Mouse (Mus musculus) kidney, postnatal 0 days (tissue): ENCODE data around the gene Prpmp5. TPM values are rescaled to one million over a fixed set of nuclear protein-coding genes. Genes with fewer than 3 reads are reported as not detected.
"Not testable (repeated sequence)": the region's sequence is repeated elsewhere in the genome, so short reads cannot be mapped to it uniquely, and the experiment has no call there.

Experiments used
- ATAC-seq: fragments of 200-750 bp; cut with Nextera tagmentation; replicated peaks from 2 replicates; pipeline ENCODE4 v1.8.0; 2017; ENCODE audit warnings: low read depth, moderate number of reproducible peaks, moderate TSS enrichment, moderate library complexity; ENCODE audit not compliant: low FRiP score
- DNase-seq: peaks from one replicate; pipeline ENCODE4 v3.0.0-alpha.2; 2016; ENCODE audit warnings: low spot score
- H3K27ac ChIP-seq: fragments of 300-500 bp; sonication (generic); 2 replicates; pipeline ENCODE4 v1.5.1; 2014; ENCODE audit warnings: mild to moderate bottlenecking
- H3K27me3 ChIP-seq: fragments of 300-500 bp; sonication (generic); 2 replicates; pipeline ENCODE4 v1.6.1; 2014; ENCODE audit warnings: low read length, mixed read lengths; ENCODE audit not compliant: insufficient read depth
- H3K36me3 ChIP-seq: fragments of 300-500 bp; sonication (generic); 2 replicates; pipeline ENCODE4 v1.6.1; 2014; ENCODE audit warnings: low read length, mixed read lengths; ENCODE audit not compliant: insufficient read depth
- H3K4me1 ChIP-seq: fragments of 300-500 bp; sonication (generic); replicated peaks from 2 replicates; pipeline ENCODE4 v1.6.1; 2014; ENCODE audit warnings: antibody characterized with exemption, low read length, mixed read lengths; ENCODE audit not compliant: insufficient read depth
- H3K4me2 ChIP-seq: fragments of 300-500 bp; sonication (generic); 2 replicates; pipeline ENCODE4 v1.6.1; 2014; ENCODE audit warnings: mild to moderate bottlenecking, low read length, moderate library complexity, mixed read lengths
- H3K4me3 ChIP-seq: fragments of 300-500 bp; sonication (generic); replicated peaks from 2 replicates; pipeline ENCODE4 v1.5.1; 2014; ENCODE audit warnings: low read depth, low read length
- H3K9ac ChIP-seq: fragments of 300-500 bp; sonication (generic); 2 replicates; pipeline ENCODE4 v1.6.1; 2014; ENCODE audit warnings: low read depth, low read length
- H3K9me3 ChIP-seq: fragments of 300-500 bp; sonication (generic); replicated peaks from 2 replicates; pipeline ENCODE4 v1.6.1; 2016; ENCODE audit warnings: low read length, inconsistent platforms, mixed read lengths
- WGBS: fragments of 180-500 bp; shearing (Covaris S2); extraction: QIAGEN DNeasy Blood & Tissue Kit; methylation state at CpG from one replicate; pipeline ENCODE4 v1.1.7; 2014; 5-methylcytosine and 5-hydroxymethylcytosine counted together
- polyA plus RNA-seq: library from polyadenylated mRNA; unstranded; fragments of >200 nt; fragmentation: Nextera tagmentation; extraction: Ambion mirVana; gene quantifications from 2 replicates; pipeline ENCODE4 v1.2.1, GENCODE M21; 2015

The Prpmp5 gene
- not detected in 2 replicates for polyA plus RNA-seq

- ATAC-seq, H3K9me3 ChIP-seq, DNase-seq: not testable (repeated sequence)
Measured at GRCm38 (mm10) chr6:132314657-132315056, at the start of gene Prpmp5. Gene Prpmp5, minus strand, starts transcription at chr6:132314757.

DNA sequence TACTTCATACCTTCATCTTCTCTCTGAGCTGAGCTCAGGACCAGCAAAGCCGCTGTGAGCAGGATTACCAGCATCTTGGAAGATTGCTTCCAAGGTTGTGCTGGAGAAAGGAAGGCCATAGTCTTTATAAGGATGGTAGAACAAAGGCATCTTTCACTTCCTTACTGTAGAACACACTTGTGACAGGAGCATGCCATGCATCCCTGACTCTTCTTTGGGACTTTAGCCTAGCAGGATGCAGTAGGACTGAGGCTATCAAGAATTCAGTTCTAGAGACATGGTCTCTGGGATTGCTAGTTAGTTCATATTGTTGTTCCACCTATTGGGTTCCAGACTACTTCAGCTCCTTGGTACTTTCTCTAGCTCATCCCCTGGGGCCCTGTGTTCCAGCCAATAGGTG, 49.5 kb upstream of the Prpmp5 start, which contains the start of gene Gm8882:
Gene Gm8882 (minus strand): TSS at position 101 of the 400 bp plus-strand sequence.
- not testable (repeated sequence) for H3K4me1 ChIP-seq, H3K27me3 ChIP-seq, H3K4me3 ChIP-seq, H3K9ac ChIP-seq, H3K27ac ChIP-seq, H3K9me3 ChIP-seq, ATAC-seq, DNase-seq, H3K36me3 ChIP-seq, H3K4me2 ChIP-seq
- WGBS, result 66% methylated on average over 1 of the region's 1 CpGs

More at GRCm38 (mm10) chr6:132314657-132315056, at the start of gene Prpmp5:
- not testable (repeated sequence) for H3K9ac ChIP-seq, H3K4me1 ChIP-seq, H3K27ac ChIP-seq, H3K36me3 ChIP-seq, H3K27me3 ChIP-seq, H3K4me2 ChIP-seq, H3K4me3 ChIP-seq

Other genes starting within 250 kb of the Prpmp5 start
- gene Prb1, start 104.2 kb downstream of the Prpmp5 start, polyA plus RNA-seq, result not detected in 2 replicates
- gene Gm8882, start 49.4 kb upstream of the Prpmp5 start, polyA plus RNA-seq, result not detected in 2 replicates